Mouse (Mus musculus): ENCODE results near the gene Rln1. TPM values are rescaled to one million over a fixed set of nuclear protein-coding genes. Genes with fewer than 3 reads are reported as not detected.

Rln1 gene
- total RNA-seq, 1 experiment, result 3.4 TPM

- no peak overlapping the region for H3K9ac ChIP-seq (ENCODE audit: insufficient read depth, low read depth, low read length, poor library complexity, severe bottlenecking)
- in situ Hi-C loops (cut with MboI; ENCODE audit: low sequenced_read_pairs in 2 of 2, unreplicated experiment in 2 of 2), result no loop called here
- TF ChIP-seq ZC3H11A (IDR thresholded peaks at IDR 0.05; ENCODE audit: borderline replicate concordance, low read depth, low read length) (no peak), CHD2 (IDR thresholded peaks at IDR 0.05; ENCODE audit: low read depth, low read length) (no peak), MAFK (IDR thresholded peaks at IDR 0.05; ENCODE audit: insufficient read depth, low read depth, low read length) (no peak), HCFC1 (IDR thresholded peaks at IDR 0.05; ENCODE audit: borderline replicate concordance, insufficient read depth, low read length) (no peak), ZNF384 (IDR thresholded peaks at IDR 0.05; ENCODE audit: low read depth, low read length) (no peak)
- no peak overlapping the region for H3K27ac ChIP-seq (ENCODE audit: insufficient read depth, low read depth, low read length, poor library complexity, severe bottlenecking)
- H3K4me3 ChIP-seq (ENCODE audit: insufficient read depth in 1 of 2, low read depth in 1 of 2, low read length in 2 of 2, poor library complexity in 1 of 2, severe bottlenecking in 1 of 2), result no peak overlapping the region
- DNase-seq (ENCODE audit: low read depth, low spot score), result no peak
- H3K9me3 ChIP-seq (ENCODE audit: control insufficient read depth, insufficient read depth, low read depth, low read length), result no peaks in the 10 kb centered on the region
- no peaks in the 10 kb centered on the region for H3K4me1 ChIP-seq (ENCODE audit: control insufficient read depth in 2 of 2, insufficient read depth in 2 of 2, low read length in 2 of 2, poor library complexity in 1 of 2)
- no peaks in the 10 kb centered on the region for H3K36me3 ChIP-seq (ENCODE audit: control insufficient read depth, insufficient read depth, low read length, poor library complexity, severe bottlenecking)
Observed at GRCm38 (mm10) chr19:29300919-29301318, 33.6 kb downstream of the Rln1 start.

- Histone ChIP-seq H3K9ac (ENCODE audit: insufficient read depth, low read depth, low read length, poor library complexity, severe bottlenecking) (no peak overlapping the region), H3K27ac (ENCODE audit: insufficient read depth, low read depth, low read length, poor library complexity, severe bottlenecking) (no peak overlapping the region), H3K4me1 (ENCODE audit: control insufficient read depth in 2 of 2, insufficient read depth in 2 of 2, low read length in 2 of 2, poor library complexity in 1 of 2) (no peaks in the 10 kb centered on the region), H3K9me3 (ENCODE audit: control insufficient read depth, insufficient read depth, low read depth, low read length) (no peaks in the 10 kb centered on the region), H3K36me3 (ENCODE audit: control insufficient read depth, insufficient read depth, low read length, poor library complexity, severe bottlenecking) (no peaks in the 10 kb centered on the region), H3K4me3 (ENCODE audit: insufficient read depth in 1 of 2, low read depth in 1 of 2, low read length in 2 of 2, poor library complexity in 1 of 2, severe bottlenecking in 1 of 2) (no peak overlapping the region)
- in situ Hi-C loops (cut with MboI; ENCODE audit: low sequenced_read_pairs in 2 of 2, unreplicated experiment in 2 of 2), result no loop called here
- TF ChIP-seq HCFC1 (IDR thresholded peaks at IDR 0.05; ENCODE audit: borderline replicate concordance, insufficient read depth, low read length) (no peak), ZC3H11A (IDR thresholded peaks at IDR 0.05; ENCODE audit: borderline replicate concordance, low read depth, low read length) (no peak), CHD2 (IDR thresholded peaks at IDR 0.05; ENCODE audit: low read depth, low read length) (no peak), ZNF384 (IDR thresholded peaks at IDR 0.05; ENCODE audit: low read depth, low read length) (no peak), MAFK (IDR thresholded peaks at IDR 0.05; ENCODE audit: insufficient read depth, low read depth, low read length) (no peak)
- DNase-seq (ENCODE audit: low read depth, low spot score), result no peak
Observed at GRCm38 (mm10) chr19:29297366-29297765, 37.1 kb downstream of the Rln1 start.

- H3K4me3 ChIP-seq (ENCODE audit: insufficient read depth in 1 of 2, low read depth in 1 of 2, low read length in 2 of 2, poor library complexity in 1 of 2, severe bottlenecking in 1 of 2), result no peak overlapping the region
- DNase-seq (ENCODE audit: low read depth, low spot score), result no peak
- no peaks in the 10 kb centered on the region; a peak in 1 of 4 replicates for H3K4me1 ChIP-seq (ENCODE audit: control insufficient read depth in 2 of 2, insufficient read depth in 2 of 2, low read length in 2 of 2, poor library complexity in 1 of 2)
- H3K9ac ChIP-seq (ENCODE audit: insufficient read depth, low read depth, low read length, poor library complexity, severe bottlenecking), result no peak overlapping the region
- H3K9me3 ChIP-seq (ENCODE audit: control insufficient read depth, insufficient read depth, low read depth, low read length), result no peaks in the 10 kb centered on the region
- TF ChIP-seq HCFC1 (IDR thresholded peaks at IDR 0.05; ENCODE audit: borderline replicate concordance, insufficient read depth, low read length) (no peak), MAFK (IDR thresholded peaks at IDR 0.05; ENCODE audit: insufficient read depth, low read depth, low read length) (no peak), CHD2 (IDR thresholded peaks at IDR 0.05; ENCODE audit: low read depth, low read length) (no peak), ZC3H11A (IDR thresholded peaks at IDR 0.05; ENCODE audit: borderline replicate concordance, low read depth, low read length) (no peak), ZNF384 (IDR thresholded peaks at IDR 0.05; ENCODE audit: low read depth, low read length) (no peak)
- no peak overlapping the region for H3K27ac ChIP-seq (ENCODE audit: insufficient read depth, low read depth, low read length, poor library complexity, severe bottlenecking)
- H3K36me3 ChIP-seq (ENCODE audit: control insufficient read depth, insufficient read depth, low read length, poor library complexity, severe bottlenecking), result no peaks in the 10 kb centered on the region
- in situ Hi-C loops (cut with MboI; ENCODE audit: low sequenced_read_pairs in 2 of 2, unreplicated experiment in 2 of 2), result no loop called here
Observed at GRCm38 (mm10) chr19:29296166-29296565, 38.3 kb downstream of the Rln1 start.

- no peak overlapping the region for H3K9ac ChIP-seq (ENCODE audit: insufficient read depth, low read depth, low read length, poor library complexity, severe bottlenecking)
- no peaks in the 10 kb centered on the region for H3K36me3 ChIP-seq (ENCODE audit: control insufficient read depth, insufficient read depth, low read length, poor library complexity, severe bottlenecking)
- H3K4me1 ChIP-seq (ENCODE audit: control insufficient read depth in 2 of 2, insufficient read depth in 2 of 2, low read length in 2 of 2, poor library complexity in 1 of 2), result no peaks in the 10 kb centered on the region; a peak in 1 of 4 replicates
- H3K4me3 ChIP-seq (ENCODE audit: insufficient read depth in 1 of 2, low read depth in 1 of 2, low read length in 2 of 2, poor library complexity in 1 of 2, severe bottlenecking in 1 of 2), result no peak overlapping the region
- TF ChIP-seq CHD2 (IDR thresholded peaks at IDR 0.05; ENCODE audit: low read depth, low read length), result no peak
- no peak for TF ChIP-seq MAFK (IDR thresholded peaks at IDR 0.05; ENCODE audit: insufficient read depth, low read depth, low read length)
- TF ChIP-seq ZC3H11A (IDR thresholded peaks at IDR 0.05; ENCODE audit: borderline replicate concordance, low read depth, low read length), result no peak
- TF ChIP-seq HCFC1 (IDR thresholded peaks at IDR 0.05; ENCODE audit: borderline replicate concordance, insufficient read depth, low read length), result no peak
- TF ChIP-seq ZNF384 (IDR thresholded peaks at IDR 0.05; ENCODE audit: low read depth, low read length), result no peak
- in situ Hi-C loops (cut with MboI; ENCODE audit: low sequenced_read_pairs in 2 of 2, unreplicated experiment in 2 of 2), result no loop called here
- no peak for DNase-seq (ENCODE audit: low read depth, low spot score)
- H3K27ac ChIP-seq (ENCODE audit: insufficient read depth, low read depth, low read length, poor library complexity, severe bottlenecking), result no peak overlapping the region
- no peaks in the 10 kb centered on the region for H3K9me3 ChIP-seq (ENCODE audit: control insufficient read depth, insufficient read depth, low read depth, low read length)
Observed at GRCm38 (mm10) chr19:29294756-29295155, 39.7 kb downstream of the Rln1 start.

- TF ChIP-seq HCFC1 (IDR thresholded peaks at IDR 0.05; ENCODE audit: borderline replicate concordance, insufficient read depth, low read length) (no peak), CHD2 (IDR thresholded peaks at IDR 0.05; ENCODE audit: low read depth, low read length) (no peak), MAFK (IDR thresholded peaks at IDR 0.05; ENCODE audit: insufficient read depth, low read depth, low read length) (no peak), ZNF384 (IDR thresholded peaks at IDR 0.05; ENCODE audit: low read depth, low read length) (no peak), ZC3H11A (IDR thresholded peaks at IDR 0.05; ENCODE audit: borderline replicate concordance, low read depth, low read length) (no peak)
- H3K27ac ChIP-seq (ENCODE audit: insufficient read depth, low read depth, low read length, poor library complexity, severe bottlenecking), result no peak overlapping the region
- peaks cover 0 to under 1% of the 10 kb centered on the region in 2 experiments; a peak in 1 of 4 replicates for H3K4me1 ChIP-seq (ENCODE audit: control insufficient read depth in 2 of 2, insufficient read depth in 2 of 2, low read length in 2 of 2, poor library complexity in 1 of 2)
- in situ Hi-C loops (cut with MboI; ENCODE audit: low sequenced_read_pairs in 2 of 2, unreplicated experiment in 2 of 2), result no loop called here
- no peak overlapping the region for H3K4me3 ChIP-seq (ENCODE audit: insufficient read depth in 1 of 2, low read depth in 1 of 2, low read length in 2 of 2, poor library complexity in 1 of 2, severe bottlenecking in 1 of 2)
- no peaks in the 10 kb centered on the region for H3K36me3 ChIP-seq (ENCODE audit: control insufficient read depth, insufficient read depth, low read length, poor library complexity, severe bottlenecking)
- no peak overlapping the region for H3K9ac ChIP-seq (ENCODE audit: insufficient read depth, low read depth, low read length, poor library complexity, severe bottlenecking)
- no peaks in the 10 kb centered on the region for H3K9me3 ChIP-seq (ENCODE audit: control insufficient read depth, insufficient read depth, low read depth, low read length)
- DNase-seq (ENCODE audit: low read depth, low spot score), result no peak
Observed at GRCm38 (mm10) chr19:29292546-29292945, 41.9 kb downstream of the Rln1 start.

Measured in ES-E14 (cell line).